Mouse (Mus musculus) testis, adult 2 months (tissue): ENCODE measurements around the gene Osbpl10.

Experiments used
- CTCF ChIP-seq: fragments of 200-500 bp; IDR thresholded peaks from 2 replicates; pipeline ENCODE4 v1.5.1; 2012; ENCODE audit warnings: low read depth, mild to moderate bottlenecking, inconsistent platforms, low read length, moderate library complexity; ENCODE audit not compliant: control insufficient read depth, insufficient read depth, insufficient replicate concordance
- POLR2A ChIP-seq: fragments of 200-500 bp; IDR thresholded peaks from 2 replicates; pipeline ENCODE4 v1.6.1; 2012; ENCODE audit warnings: low read depth, mild to moderate bottlenecking, inconsistent platforms, low read length, moderate library complexity; ENCODE audit not compliant: control insufficient read depth

DNA sequence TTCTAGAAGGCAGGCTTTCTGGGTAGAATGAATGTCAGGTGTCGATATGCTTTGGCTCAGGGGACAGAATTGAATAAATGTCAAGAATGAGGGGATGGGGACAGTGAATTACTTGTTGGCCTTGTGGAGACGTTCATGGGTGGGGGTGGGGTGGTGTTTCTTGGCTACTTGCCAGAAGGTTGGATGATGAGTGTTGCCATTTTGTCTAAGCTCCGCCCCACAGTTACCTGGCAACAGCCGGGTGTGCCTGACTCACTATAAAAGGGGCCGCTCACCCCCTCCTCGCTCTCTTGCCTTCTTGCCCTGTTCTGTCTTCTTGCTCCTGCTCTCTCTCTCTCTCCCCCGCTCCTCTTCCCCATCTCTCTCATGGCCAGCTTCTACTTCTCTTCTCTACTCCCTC lies 60.9 kb downstream of the Osbpl10 start:
- TF ChIP-seq CTCF (no peak), POLR2A (no peak)
